Mouse (Mus musculus): ENCODE results near the gene Prss38.

GRCm38 (mm10) chr11:59366031-59366430 lies 9.4 kb downstream of the Prss38 start:
- no peak for TF ChIP-seq CTCF (IDR thresholded peaks at IDR 0.05; ENCODE audit: control insufficient read depth, insufficient read depth, low read length)
- TF ChIP-seq POLR2A (IDR thresholded peaks at IDR 0.05; ENCODE audit: borderline replicate concordance, control insufficient read depth, low read depth, low read length) = no peak
